Mouse (Mus musculus): ENCODE measurements at regions not wholly inside any gene's neighbourhood (a gene's known extent, or its start where the extent isn't known, plus 50 kb on each side); places are given as distances from the start of the nearest gene placed in this dataset.

- H3K27ac ChIP-seq (ENCODE audit: low read depth): no peak overlapping the region
- no peak overlapping the region for H3K9ac ChIP-seq (replicated peaks; ENCODE audit: low read depth, low read length)
- ATAC-seq (ENCODE audit: insufficient read depth, low read depth): no peak
Observed at GRCm38 (mm10) chr15:24980841-24981240, 432.7 kb downstream of the Basp1 start.

GRCm38 (mm10) chr15:24972020-24972419 lies 441.5 kb downstream of the Basp1 start:
- no peaks in the 10 kb centered on the region for H3K27me3 ChIP-seq (ENCODE audit: control insufficient read depth, insufficient read depth, low read length)

More at GRCm38 (mm10) chr15:24980841-24981240, 432.7 kb downstream of the Basp1 start:
- no peaks in the 10 kb centered on the region for H3K36me3 ChIP-seq (replicated peaks; ENCODE audit: control insufficient read depth, insufficient read depth, low read length)
- H3K27me3 ChIP-seq (ENCODE audit: control insufficient read depth, insufficient read depth, low read length): no peaks in the 10 kb centered on the region
- H3K4me2 ChIP-seq (ENCODE audit: low read depth, low read length): no peak overlapping the region
- no peak for TF ChIP-seq CTCF (IDR thresholded peaks at IDR 0.05; ENCODE audit: low read depth)
- no peak for TF ChIP-seq EP300 (IDR thresholded peaks at IDR 0.05; ENCODE audit: low read depth)
- 62% methylated on average over 4 of the region's 4 CpGs for WGBS
- no peaks in the 10 kb centered on the region for H3K9me3 ChIP-seq (replicated peaks; ENCODE audit: control insufficient read depth, low read length)
- H3K4me1 ChIP-seq (ENCODE audit: control insufficient read depth, insufficient read depth): no peaks in the 10 kb centered on the region
- DNase-seq (ENCODE audit: low spot score): no peak
- H3K4me3 ChIP-seq (ENCODE audit: low read depth, low read length): no peak overlapping the region

GRCm38 (mm10) chr15:24969391-24969812 lies 444.2 kb downstream of the Basp1 start:
- H3K4me3 ChIP-seq (ENCODE audit: low read depth, low read length): no peak overlapping the region
- ATAC-seq (ENCODE audit: insufficient read depth, low read depth) (peak; percentile 39; the same call in 1 of the 2 replicates), DNase-seq (ENCODE audit: low spot score) (peak; percentile 40)
- no peak overlapping the region for H3K27ac ChIP-seq (ENCODE audit: low read depth)
- H3K4me1 ChIP-seq (ENCODE audit: control insufficient read depth, insufficient read depth): no peaks in the 10 kb centered on the region
- no peak for TF ChIP-seq EP300 (IDR thresholded peaks at IDR 0.05; ENCODE audit: low read depth)
- TF ChIP-seq CTCF (IDR thresholded peaks at IDR 0.05; ENCODE audit: low read depth): no peak
- no peaks in the 10 kb centered on the region for H3K9me3 ChIP-seq (replicated peaks; ENCODE audit: control insufficient read depth, low read length)
- no peak overlapping the region for H3K9ac ChIP-seq (replicated peaks; ENCODE audit: low read depth, low read length)
- 20% methylated on average over 2 of the region's 2 CpGs for WGBS
- no peak overlapping the region for H3K4me2 ChIP-seq (ENCODE audit: low read depth, low read length)
- no peaks in the 10 kb centered on the region for H3K27me3 ChIP-seq (ENCODE audit: control insufficient read depth, insufficient read depth, low read length)
- H3K36me3 ChIP-seq (replicated peaks; ENCODE audit: control insufficient read depth, insufficient read depth, low read length): no peaks in the 10 kb centered on the region

More at GRCm38 (mm10) chr15:24972020-24972419, 441.5 kb downstream of the Basp1 start:
- no peak overlapping the region for H3K27ac ChIP-seq (ENCODE audit: low read depth)
- DNase-seq (ENCODE audit: low spot score) (no peak), ATAC-seq (ENCODE audit: insufficient read depth, low read depth) (no peak)
- no peak overlapping the region for H3K4me3 ChIP-seq (ENCODE audit: low read depth, low read length)
- H3K36me3 ChIP-seq (replicated peaks; ENCODE audit: control insufficient read depth, insufficient read depth, low read length): no peaks in the 10 kb centered on the region
- no peaks in the 10 kb centered on the region for H3K4me1 ChIP-seq (ENCODE audit: control insufficient read depth, insufficient read depth)
- no peaks in the 10 kb centered on the region for H3K9me3 ChIP-seq (replicated peaks; ENCODE audit: control insufficient read depth, low read length)
- WGBS: 30% methylated on average over 5 of the region's 5 CpGs
- no peak for TF ChIP-seq EP300 (IDR thresholded peaks at IDR 0.05; ENCODE audit: low read depth)
- no peak overlapping the region for H3K9ac ChIP-seq (replicated peaks; ENCODE audit: low read depth, low read length)
- no peak overlapping the region for H3K4me2 ChIP-seq (ENCODE audit: low read depth, low read length)

- Histone ChIP-seq H3K9me3 (replicated peaks; ENCODE audit: control insufficient read depth, low read length) (no peaks in the 10 kb centered on the region), H3K36me3 (replicated peaks; ENCODE audit: control insufficient read depth, insufficient read depth, low read length) (no peaks in the 10 kb centered on the region), H3K9ac (replicated peaks; ENCODE audit: low read depth, low read length) (no peak overlapping the region), H3K4me3 (ENCODE audit: low read depth, low read length) (no peak overlapping the region), H3K27ac (ENCODE audit: low read depth) (no peak overlapping the region), H3K4me1 (ENCODE audit: control insufficient read depth, insufficient read depth) (no peaks in the 10 kb centered on the region), H3K27me3 (ENCODE audit: control insufficient read depth, insufficient read depth, low read length) (no peaks in the 10 kb centered on the region), H3K4me2 (ENCODE audit: low read depth, low read length) (no peak overlapping the region)
- WGBS: 78% methylated on average over 7 of the region's 7 CpGs
- DNase-seq (ENCODE audit: low spot score) (no peak), ATAC-seq (ENCODE audit: insufficient read depth, low read depth) (no peak)
- TF ChIP-seq CTCF (IDR thresholded peaks at IDR 0.05; ENCODE audit: low read depth) (no peak), EP300 (IDR thresholded peaks at IDR 0.05; ENCODE audit: low read depth) (no peak)
Observed at GRCm38 (mm10) chr15:24968636-24969317, 444.8 kb downstream of the Basp1 start.

GRCm38 (mm10) chr15:24929742-24930141 lies 483.8 kb downstream of the Basp1 start:
- H3K4me1 ChIP-seq (ENCODE audit: control insufficient read depth, insufficient read depth): no peaks in the 10 kb centered on the region
- no peaks in the 10 kb centered on the region for H3K36me3 ChIP-seq (replicated peaks; ENCODE audit: control insufficient read depth, insufficient read depth, low read length)
- H3K27me3 ChIP-seq (ENCODE audit: control insufficient read depth, insufficient read depth, low read length): no peaks in the 10 kb centered on the region
- H3K9me3 ChIP-seq (replicated peaks; ENCODE audit: control insufficient read depth, low read length): no peaks in the 10 kb centered on the region
- H3K9ac ChIP-seq (replicated peaks; ENCODE audit: low read depth, low read length): no peak overlapping the region
- 72% methylated on average over 2 of the region's 2 CpGs for WGBS
- H3K4me3 ChIP-seq (ENCODE audit: low read depth, low read length): no peak overlapping the region
- DNase-seq (ENCODE audit: low spot score) (no peak), ATAC-seq (ENCODE audit: insufficient read depth, low read depth) (no peak)
- no peak overlapping the region for H3K4me2 ChIP-seq (ENCODE audit: low read depth, low read length)
- no peak for TF ChIP-seq EP300 (IDR thresholded peaks at IDR 0.05; ENCODE audit: low read depth)
- no peak for TF ChIP-seq CTCF (IDR thresholded peaks at IDR 0.05; ENCODE audit: low read depth)
- H3K27ac ChIP-seq (ENCODE audit: low read depth): no peak overlapping the region

GRCm38 (mm10) chr15:24911866-24912265 lies 501.7 kb downstream of the Basp1 start:
- Histone ChIP-seq H3K9me3 (replicated peaks; ENCODE audit: control insufficient read depth, low read length) (no peaks in the 10 kb centered on the region), H3K4me3 (ENCODE audit: low read depth, low read length) (no peak overlapping the region), H3K36me3 (replicated peaks; ENCODE audit: control insufficient read depth, insufficient read depth, low read length) (no peaks in the 10 kb centered on the region), H3K27ac (ENCODE audit: low read depth) (no peak overlapping the region), H3K4me1 (ENCODE audit: control insufficient read depth, insufficient read depth) (no peaks in the 10 kb centered on the region), H3K4me2 (ENCODE audit: low read depth, low read length) (no peak overlapping the region), H3K27me3 (ENCODE audit: control insufficient read depth, insufficient read depth, low read length) (no peaks in the 10 kb centered on the region), H3K9ac (replicated peaks; ENCODE audit: low read depth, low read length) (no peak overlapping the region)
- ATAC-seq (ENCODE audit: insufficient read depth, low read depth): no peak
- no peak for TF ChIP-seq CTCF (IDR thresholded peaks at IDR 0.05; ENCODE audit: low read depth)
- TF ChIP-seq EP300 (IDR thresholded peaks at IDR 0.05; ENCODE audit: low read depth): no peak
- 78% methylated on average over 1 of the region's 1 CpGs for WGBS
- DNase-seq (ENCODE audit: low spot score): no peak

Measured in heart, postnatal 0 days (tissue).